In the genomic region with DNA sequence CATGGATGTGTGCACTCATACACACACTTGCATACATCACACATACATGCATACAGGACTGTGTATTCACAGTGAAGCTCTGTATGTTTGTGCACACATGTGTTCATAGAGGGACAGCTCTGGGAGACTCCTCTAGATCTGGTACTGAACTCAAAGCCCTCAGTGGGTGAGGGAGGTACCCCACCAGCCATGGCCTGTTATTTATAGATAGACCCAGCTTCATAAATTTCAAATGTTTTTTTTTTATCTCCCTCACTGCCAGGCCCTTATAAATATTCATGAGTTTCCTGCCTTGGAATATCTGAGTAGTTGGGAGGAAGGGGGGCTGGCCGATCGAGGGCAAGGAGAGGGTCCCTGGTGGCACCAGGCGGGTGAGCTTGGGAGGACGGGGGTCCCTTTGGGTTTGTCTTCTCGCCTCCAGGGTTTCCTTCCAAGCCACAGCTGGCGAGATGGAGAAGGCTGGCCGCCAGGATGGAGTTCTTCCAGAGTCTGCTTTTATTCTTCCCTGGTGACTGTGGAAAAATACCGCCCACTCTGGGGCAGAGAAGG, we compare ENCODE assay signal across 13 mouse cellular contexts. TPM values are rescaled to one million over a fixed set of nuclear protein-coding genes. Genes with fewer than 3 reads are reported as not detected.
A peak's percentile ranks its signal among the peaks of the same experiment; 100 is the strongest.
DNase-seq lines count a peak whose midpoint lies in the region; ATAC-seq lines count a peak whose summit lies in the region.
"Had no signal": no experiment of that assay in that cellular context is flagged by ENCODE, and none has a peak within 500 bp of the region (broad histone marks: within the 10 kb centered on the region; RNA-seq: fewer than 3 reads in every experiment).

No protein-coding gene starts in this region.

- H3K9ac ChIP-seq in hindbrain, embryonic 12.5 days: no peak overlapping the region
- 0 out of 2 replicates have a peak overlapping the region, but pooled peaks have one; percentile 5 for H3K9ac ChIP-seq in neural tube, embryonic 13.5 days
- H3K9ac ChIP-seq: lung, embryonic 15.5 days had no signal

- no peaks in the 10 kb centered on the region for H3K36me3 ChIP-seq in hindbrain, embryonic 12.5 days
- H3K36me3 ChIP-seq in neural tube, embryonic 13.5 days: no peaks in the 10 kb centered on the region
- H3K36me3 ChIP-seq: lung, embryonic 15.5 days had no signal

- H3K9me3 ChIP-seq in hindbrain, embryonic 12.5 days (replicated peaks): no peaks in the 10 kb centered on the region
- no peaks in the 10 kb centered on the region for H3K9me3 ChIP-seq in neural tube, embryonic 13.5 days
- H3K9me3 ChIP-seq: lung, embryonic 15.5 days had no signal

- peak overlapping the region; percentile 78 for H3K27ac ChIP-seq in hindbrain, embryonic 12.5 days
- peak overlapping the region; percentile 80 for H3K27ac ChIP-seq in neural tube, embryonic 13.5 days (replicated peaks)
- H3K27ac ChIP-seq: lung, embryonic 15.5 days had no signal

- 30% methylated on average over 8 of the region's 8 CpGs for WGBS in hindbrain, embryonic 12.5 days
- WGBS in neural tube, embryonic 13.5 days: 18% methylated on average over 8 of the region's 8 CpGs

- H3K4me2 ChIP-seq in hindbrain, embryonic 12.5 days (replicated peaks): no peak overlapping the region
- H3K4me2 ChIP-seq in neural tube, embryonic 13.5 days: no peak overlapping the region
- H3K4me2 ChIP-seq: lung, embryonic 15.5 days had no signal

- H3K4me3 ChIP-seq in hindbrain, embryonic 12.5 days: no peak overlapping the region
- H3K4me3 ChIP-seq in neural tube, embryonic 13.5 days: no peak overlapping the region
- H3K4me3 ChIP-seq: lung, embryonic 15.5 days; myocyte had no signal

- peaks cover 17% of the 10 kb centered on the region for H3K4me1 ChIP-seq in hindbrain, embryonic 12.5 days
- H3K4me1 ChIP-seq in neural tube, embryonic 13.5 days (replicated peaks): peaks cover 15% of the 10 kb centered on the region
- H3K4me1 ChIP-seq: lung, embryonic 15.5 days had no signal

- peak; percentile 21 for DNase-seq in adrenal gland, postnatal 10 days
- DNase-seq in adrenal gland, adult (ENCODE audit: inconsistent age in 2 of 2, low spot score in 1 of 2): no peak
- peak; percentile 47 for DNase-seq in retina, postnatal 1 day
- DNase-seq in retina, embryonic 14.5 days (ENCODE audit: low spot score): no peak
- DNase-seq in adrenal gland, adult 2 months: no peak
- DNase-seq in thymus, postnatal 36 days: no peak
- DNase-seq: cerebellum, adult 18-20 months had no signal

- H3K27me3 ChIP-seq in hindbrain, embryonic 12.5 days: no peaks in the 10 kb centered on the region
- H3K27me3 ChIP-seq in neural tube, embryonic 13.5 days: no peaks in the 10 kb centered on the region
- H3K27me3 ChIP-seq: lung, embryonic 15.5 days had no signal

- ATAC-seq in hindbrain, embryonic 12.5 days (ENCODE audit: low FRiP score): peak; percentile 79
- ATAC-seq in neural tube, embryonic 13.5 days (ENCODE audit: low read depth): peak; percentile 61
- ATAC-seq: activated CD4-positive, CD25-positive, alpha-beta regulatory T cell, adult 4 months; intestine, embryonic 16.5 days had no signal

RNA-seq across cellular contexts. Expression of gene Olfm2, which starts 42.2 kb away (rescaled TPM):
- total RNA-seq in adrenal gland, postnatal 10 days (2021): 1 to 10 TPM; 3.3 to 6.4 TPM
- 68.7 and 75.0 TPM in 2 replicates for polyA plus RNA-seq in hindbrain, embryonic 12.5 days (2016; fragmentation: Nextera tagmentation; extraction: Ambion mirVana)
- 127 and 128 TPM in 2 replicates for polyA plus RNA-seq in neural tube, embryonic 13.5 days (2015; fragmentation: Nextera tagmentation; extraction: Ambion mirVana)
- total RNA-seq in adrenal gland, adult 2 months (2021): 1 to 10 TPM in 1 of 2 experiments, under 1 TPM in 1; 0.49 to 1.0 TPM
- polyA plus RNA-seq in adrenal gland, adult 2 months (2012; rRNA removed): 1.1 and 2.9 TPM in 2 replicates

RNA-seq across cellular contexts. Expression of gene Pin1, which starts 52.0 kb away (rescaled TPM):
- 10 to 100 TPM; 19.5 to 20.7 TPM for total RNA-seq in adrenal gland, postnatal 10 days (2021)
- 47.2 and 49.4 TPM in 2 replicates for polyA plus RNA-seq in hindbrain, embryonic 12.5 days (2016; fragmentation: Nextera tagmentation; extraction: Ambion mirVana)
- polyA plus RNA-seq in neural tube, embryonic 13.5 days (2015; fragmentation: Nextera tagmentation; extraction: Ambion mirVana): 55.4 and 58.9 TPM in 2 replicates
- total RNA-seq in adrenal gland, adult 2 months (2021): 10 to 100 TPM; 20.8 to 26.9 TPM
- polyA plus RNA-seq in adrenal gland, adult 2 months (2012; rRNA removed): 20.4 and 24.2 TPM in 2 replicates

RNA-seq across cellular contexts. Expression of gene Fbxl12, which starts 59.3 kb away (rescaled TPM):
- total RNA-seq in adrenal gland, postnatal 10 days (2021): 10 to 100 TPM; 16.8 to 24.5 TPM
- polyA plus RNA-seq in hindbrain, embryonic 12.5 days (2016; fragmentation: Nextera tagmentation; extraction: Ambion mirVana): 18.3 and 19.8 TPM in 2 replicates
- 16.0 and 16.2 TPM in 2 replicates for polyA plus RNA-seq in neural tube, embryonic 13.5 days (2015; fragmentation: Nextera tagmentation; extraction: Ambion mirVana)
- 10 to 100 TPM; 13.0 to 16.7 TPM for total RNA-seq in adrenal gland, adult 2 months (2021)
- 47.1 and 59.1 TPM in 2 replicates for polyA plus RNA-seq in adrenal gland, adult 2 months (2012; rRNA removed)

Comparison
In these comparisons a context has a peak if more than half of its experiments do, and no peak if none do; other contexts are left out.
1. DNase-seq: peak in adrenal gland, postnatal 10 days (single experiment) and retina, postnatal 1 day (single experiment); none in adrenal gland, adult (0 of 2), retina, embryonic 14.5 days (single experiment), adrenal gland, adult 2 months (single experiment) and thymus, postnatal 36 days (0 of 2).
2. RNA of gene Olfm2, which starts 42.2 kb away (polyA plus RNA-seq): 127 to 128 TPM in neural tube, embryonic 13.5 days and 68.7 to 75.0 TPM in hindbrain, embryonic 12.5 days; 1.1 to 2.9 TPM in adrenal gland, adult 2 months; every median in the first group is over 10 times any median in the second.